In the genomic region with DNA sequence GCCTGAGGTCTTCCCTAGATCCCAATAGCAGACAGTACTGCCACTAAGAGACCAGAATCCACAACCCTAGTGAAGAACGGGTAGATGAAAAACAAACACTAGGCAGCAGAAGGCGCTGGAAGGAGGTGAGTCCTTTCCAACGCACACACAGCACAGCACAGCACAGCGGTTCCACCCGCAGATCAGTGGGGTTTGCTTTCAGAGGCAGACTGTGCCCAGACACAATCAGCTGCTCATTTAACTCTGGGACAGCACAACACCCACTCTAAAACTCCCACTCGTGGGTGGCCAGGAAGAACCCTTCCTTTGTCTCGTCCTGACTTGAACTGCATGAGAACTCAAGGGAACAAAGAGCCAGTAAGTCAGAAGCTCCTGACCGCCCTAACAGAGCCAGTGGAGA, we compare ENCODE assay signal across 11 mouse cellular contexts. TPM values are rescaled to one million over a fixed set of nuclear protein-coding genes. Genes with fewer than 3 reads are reported as not detected.
A peak's percentile ranks its signal among the peaks of the same experiment; 100 is the strongest.
DNase-seq lines count a peak whose midpoint lies in the region; ATAC-seq and TF ChIP-seq lines count a peak whose summit lies in the region.
"Had no signal": no experiment of that assay in that cellular context is flagged by ENCODE, and none has a peak within 500 bp of the region (broad histone marks: within the 10 kb centered on the region; RNA-seq: fewer than 3 reads in every experiment).

No protein-coding gene starts in this region.

- H3K36me3 ChIP-seq in heart, adult 2 months (ENCODE audit: control insufficient read depth, insufficient read depth, low read length): peaks cover 11% of the 10 kb centered on the region
- H3K36me3 ChIP-seq in megakaryocyte, embryonic 14.5 days (replicated peaks; ENCODE audit: low read length): peaks cover 7% of the 10 kb centered on the region
- 0 out of 2 replicates have a peak, but pooled peaks cover 3% of the 10 kb centered on the region for H3K36me3 ChIP-seq in embryonic facial prominence, embryonic 10.5 days (replicated peaks)
- H3K36me3 ChIP-seq in macrophage (ENCODE audit: inconsistent target): no peaks in the 10 kb centered on the region

- H3K79me2 ChIP-seq in heart, adult 2 months (replicated peaks; ENCODE audit: control insufficient read depth, insufficient read depth, low read length): peaks cover 5% of the 10 kb centered on the region
- H3K79me2 ChIP-seq in macrophage (ENCODE audit: inconsistent target): peaks cover 100% of the 10 kb centered on the region

- TF ChIP-seq EP300 in heart, adult 2 months (IDR thresholded peaks at IDR 0.05; ENCODE audit: insufficient read depth, low read depth, low read length): no peak

- no peak for TF ChIP-seq POLR2A in heart, adult 2 months (IDR thresholded peaks at IDR 0.05; ENCODE audit: insufficient read depth, low read depth, low read length)

- H3K27ac ChIP-seq in heart, adult 2 months: peak overlapping the region; percentile 36
- H3K27ac ChIP-seq in embryonic facial prominence, embryonic 10.5 days (replicated peaks): peak overlapping the region; percentile 74
- H3K27ac ChIP-seq in macrophage: peak overlapping the region; percentile 22
- H3K27ac ChIP-seq: liver, embryonic 14.5 days had no signal

- peaks cover 29% of the 10 kb centered on the region for H3K4me1 ChIP-seq in heart, adult 2 months (ENCODE audit: control insufficient read depth, insufficient read depth, low read length)
- peaks cover 91% of the 10 kb centered on the region for H3K4me1 ChIP-seq in megakaryocyte, embryonic 14.5 days
- peaks cover 26% of the 10 kb centered on the region for H3K4me1 ChIP-seq in embryonic facial prominence, embryonic 10.5 days

- 32% methylated on average over 8 of the region's 8 CpGs for WGBS in heart, adult 2 months
- 16% methylated on average over 8 of the region's 8 CpGs for WGBS in embryonic facial prominence, embryonic 10.5 days
- 58% methylated on average over 8 of the region's 8 CpGs for WGBS in macrophage (ENCODE audit: missing documents)

- intact Hi-C loops in heart, adult 2 months (cut with DNase I): no loop called here

- H3K27me3 ChIP-seq in heart, adult 2 months (ENCODE audit: control insufficient read depth, insufficient read depth, low read length): no peaks in the 10 kb centered on the region
- no peaks in the 10 kb centered on the region for H3K27me3 ChIP-seq in megakaryocyte, embryonic 14.5 days (replicated peaks)
- no peaks in the 10 kb centered on the region for H3K27me3 ChIP-seq in embryonic facial prominence, embryonic 10.5 days (replicated peaks; ENCODE audit: low read depth, poor library complexity, severe bottlenecking)

- no peak overlapping the region for H3K9ac ChIP-seq in heart, adult 2 months (ENCODE audit: low read depth, low read length)
- H3K9ac ChIP-seq: liver, embryonic 14.5 days had no signal

- no peaks in the 10 kb centered on the region for H3K9me3 ChIP-seq in megakaryocyte, embryonic 14.5 days
- H3K9me3 ChIP-seq in embryonic facial prominence, embryonic 10.5 days: no peaks in the 10 kb centered on the region

- H3K4me3 ChIP-seq in heart, adult 2 months: no peak overlapping the region
- peak overlapping the region; percentile 89 for H3K4me3 ChIP-seq in megakaryocyte, embryonic 14.5 days (replicated peaks)
- H3K4me3 ChIP-seq in embryonic facial prominence, embryonic 10.5 days: no peak overlapping the region
- H3K4me3 ChIP-seq in macrophage (ENCODE audit: inconsistent target): no peak overlapping the region

- no peak for ATAC-seq in megakaryocyte, adult 5-6 weeks (ENCODE audit: poor library complexity, severe bottlenecking)

- TF ChIP-seq CTCF in heart, adult 2 months (IDR thresholded peaks at IDR 0.05): no peak

- DNase-seq in heart, adult 2 months: peak in 1 of 2 experiments; percentile 12
- DNase-seq in heart, adult 8-10 months (ENCODE audit: low spot score): no peak
- no peak for DNase-seq in embryonic facial prominence, embryonic 10.5 days (ENCODE audit: low spot score)
- DNase-seq in spleen, adult 18-20 months: no peak
- DNase-seq in cerebellum, postnatal 10 days: no peak
- DNase-seq: cerebellum, adult 9-11 months had no signal

RNA-seq across cellular contexts. Expression of gene A730071L15Rik, which starts 20.6 kb away (rescaled TPM):
- total RNA-seq in heart, adult 2 months (2021): not detected
- polyA plus RNA-seq in heart, adult 2 months (2012; rRNA removed): 0.09 TPM in 1 of 2 replicates, not detected in the other
- total RNA-seq in heart, adult 8-10 months (2022): not detected
- polyA plus RNA-seq in megakaryocyte, embryonic 14.5 days (2012; ENCODE audit: insufficient read depth, low replicate concordance): not detected in 2 replicates
- total RNA-seq in megakaryocyte, adult 5-6 weeks (2015): 0.09 and 0.57 TPM in 2 replicates
- not detected in 2 replicates for total RNA-seq in megakaryocyte, adult 5-6 weeks (2017)
- 0.20 and 0.57 TPM in 2 replicates for polyA plus RNA-seq in embryonic facial prominence, embryonic 10.5 days (2016; fragmentation: Nextera tagmentation; extraction: Ambion mirVana)
- total RNA-seq in macrophage (2018; cell fraction: chromatin; rRNA removed): 1 to 10 TPM in 2 of 26 experiments, under 1 TPM in 6, not detected in 18; 0.41 to 1.2 (median 0.67) TPM
- total RNA-seq in macrophage (2018; cell fraction: cytosol; rRNA removed): under 1 TPM in 3 of 26 experiments, not detected in 23; 0.09 to 0.17 (median 0.10) TPM
- total RNA-seq in macrophage (2018; cell fraction: nucleus; rRNA removed): 1 to 10 TPM in 5 of 26 experiments, under 1 TPM in 11, not detected in 10; 0.29 to 2.1 (median 0.58) TPM
- polyA plus RNA-seq in macrophage (2018): not detected in 3 replicates

RNA-seq across cellular contexts. Expression of gene Nudcd3, which starts 21.0 kb away (rescaled TPM):
- 10 to 100 TPM; 59.3 to 65.4 TPM for total RNA-seq in heart, adult 2 months (2021)
- polyA plus RNA-seq in heart, adult 2 months (2012; rRNA removed): 50.4 and 80.7 TPM in 2 replicates
- total RNA-seq in heart, adult 8-10 months (2022): 10 to 100 TPM; 64.5 to 75.3 (median 71.5) TPM
- 7.9 and 9.9 TPM in 2 replicates for polyA plus RNA-seq in megakaryocyte, embryonic 14.5 days (2012; ENCODE audit: insufficient read depth, low replicate concordance)
- total RNA-seq in megakaryocyte, adult 5-6 weeks (2015): 11.5 and 14.6 TPM in 2 replicates
- total RNA-seq in megakaryocyte, adult 5-6 weeks (2017): 25.0 and 25.6 TPM in 2 replicates
- 51.9 and 55.6 TPM in 2 replicates for polyA plus RNA-seq in embryonic facial prominence, embryonic 10.5 days (2016; fragmentation: Nextera tagmentation; extraction: Ambion mirVana)
- 10 to 100 TPM; 19.3 to 84.8 (median 53.6) TPM for total RNA-seq in macrophage (2018; cell fraction: chromatin; rRNA removed)
- total RNA-seq in macrophage (2018; cell fraction: cytosol; rRNA removed): 10 to 100 TPM; 25.6 to 47.7 (median 34.1) TPM
- 10 to 100 TPM; 25.3 to 73.9 (median 51.4) TPM for total RNA-seq in macrophage (2018; cell fraction: nucleus; rRNA removed)
- 26.1 to 35.2 TPM (median 27.7 TPM) in 3 replicates for polyA plus RNA-seq in macrophage (2018)

RNA-seq across cellular contexts. Expression of gene Npc1l1, which starts 50.7 kb away (rescaled TPM):
- under 1 TPM in 1 of 2 experiments, not detected in 1; 0.08 TPM for total RNA-seq in heart, adult 2 months (2021)
- 0.25 and 0.38 TPM in 2 replicates for polyA plus RNA-seq in heart, adult 2 months (2012; rRNA removed)
- total RNA-seq in heart, adult 8-10 months (2022): under 1 TPM in 1 of 4 experiments, not detected in 3; 0.06 TPM
- not detected in 2 replicates for polyA plus RNA-seq in megakaryocyte, embryonic 14.5 days (2012; ENCODE audit: insufficient read depth, low replicate concordance)
- not detected in 2 replicates for total RNA-seq in megakaryocyte, adult 5-6 weeks (2015)
- total RNA-seq in megakaryocyte, adult 5-6 weeks (2017): not detected in 2 replicates
- 0.04 TPM in 1 of 2 replicates, not detected in the other for polyA plus RNA-seq in embryonic facial prominence, embryonic 10.5 days (2016; fragmentation: Nextera tagmentation; extraction: Ambion mirVana)
- total RNA-seq in macrophage (2018; cell fraction: chromatin; rRNA removed): under 1 TPM in 14 of 26 experiments, not detected in 12; 0.12 to 0.39 (median 0.23) TPM
- total RNA-seq in macrophage (2018; cell fraction: cytosol; rRNA removed): not detected
- total RNA-seq in macrophage (2018; cell fraction: nucleus; rRNA removed): under 1 TPM in 11 of 26 experiments, not detected in 15; 0.06 to 0.32 (median 0.16) TPM
- 0.03 TPM in 1 of 3 replicates, not detected in the others for polyA plus RNA-seq in macrophage (2018)
- total RNA-seq: heart, postnatal 25 days had no signal

Comparison
In these comparisons a context has a peak if more than half of its experiments do, and no peak if none do; other contexts are left out.
1. H3K27ac ChIP-seq: peak in every context shown above with its lines; median percentile 74 in embryonic facial prominence, embryonic 10.5 days; 36 in heart, adult 2 months; 22 in macrophage.